Mouse (Mus musculus) cerebellum, adult 18-20 months (tissue): Measurements from ENCODE around the gene Dclre1c.
A peak's percentile ranks its signal among the peaks of the same experiment; 100 is the strongest.
"Not testable (repeated sequence)": the region's sequence is repeated elsewhere in the genome, so short reads cannot be mapped to it uniquely, and the experiment has no call there.

ENCODE experiments used
- DNase-seq, 2 experiments: peaks; one replicate each; pipeline ENCODE4 v3.0.0; 2021

Gene Dclre1c

GRCm38 (mm10) chr2:3423841-3424578, at the start of gene Dclre1c:
Gene Dclre1c, plus strand, starts transcription at chr2:3424131.
- peak; percentile 81 to 89 for DNase-seq

GRCm38 (mm10) chr2:3387105-3387860, 36.6 kb upstream of the Dclre1c start:
- no peak for DNase-seq

GRCm38 (mm10) chr2:3391945-3392344, 32.0 kb upstream of the Dclre1c start:
- DNase-seq: no peak

- not testable (repeated sequence) for DNase-seq
Measured at GRCm38 (mm10) chr2:3397110-3397509, 26.8 kb upstream of the Dclre1c start, which contains the start of gene Olah. Gene Olah, minus strand, starts transcription at chr2:3397210.

GRCm38 (mm10) chr2:3405981-3406380, 17.9 kb upstream of the Dclre1c start:
- DNase-seq: no peak

GRCm38 (mm10) chr2:3407756-3408155, 16.2 kb upstream of the Dclre1c start:
- no peak for DNase-seq

- peak; percentile 37 to 38 for DNase-seq
Measured at GRCm38 (mm10) chr2:3414241-3414640, 9.7 kb upstream of the Dclre1c start.

- DNase-seq: no peak
Measured at GRCm38 (mm10) chr2:3415676-3416075, 8.3 kb upstream of the Dclre1c start.

- DNase-seq: peak; percentile 91 to 92
Measured at GRCm38 (mm10) chr2:3418883-3419431, 5.0 kb upstream of the Dclre1c start.

GRCm38 (mm10) chr2:3420157-3420556, 3.8 kb upstream of the Dclre1c start:
- DNase-seq: no peak

GRCm38 (mm10) chr2:3422548-3422947, 1.4 kb upstream of the Dclre1c start, which contains the start of gene Meig1:
Gene Meig1, minus strand, starts transcription at chr2:3422648.
- DNase-seq: no peak

- DNase-seq: no peak
Measured at GRCm38 (mm10) chr2:3424579-3424910, 614 bp downstream of the Dclre1c start.

- no peak for DNase-seq
Measured at GRCm38 (mm10) chr2:3430956-3431355, 7.0 kb downstream of the Dclre1c start.

GRCm38 (mm10) chr2:3435369-3436061, 11.6 kb downstream of the Dclre1c start:
- no peak for DNase-seq

- DNase-seq: no peak
Measured at GRCm38 (mm10) chr2:3437956-3438355, 14.0 kb downstream of the Dclre1c start.

GRCm38 (mm10) chr2:3444206-3444605, 20.3 kb downstream of the Dclre1c start:
- peak; percentile 21 to 23 for DNase-seq

- no peak for DNase-seq
Measured at GRCm38 (mm10) chr2:3445984-3446383, 22.1 kb downstream of the Dclre1c start.

- no peak for DNase-seq
Measured at GRCm38 (mm10) chr2:3449431-3449830, 25.5 kb downstream of the Dclre1c start.

GRCm38 (mm10) chr2:3453096-3453495, 29.2 kb downstream of the Dclre1c start:
- no peak for DNase-seq

- DNase-seq: no peak
Measured at GRCm38 (mm10) chr2:3456590-3456989, 32.7 kb downstream of the Dclre1c start.

GRCm38 (mm10) chr2:3473891-3474290, 50.0 kb downstream of the Dclre1c start:
- no peak for DNase-seq

GRCm38 (mm10) chr2:3474361-3474805, 50.5 kb downstream of the Dclre1c start:
- DNase-seq: peak; percentile 63 to 74

GRCm38 (mm10) chr2:3474861-3475283, 50.9 kb downstream of the Dclre1c start, which contains the start of gene Suv39h2:
Gene Suv39h2, minus strand, starts transcription at chr2:3475031.
- DNase-seq: peak; percentile 95 to 99
